In genomic region chr10:19781365-19781764, GRCm38 (mm10) we compare ENCODE assay signal across 8 mouse cellular contexts.
A peak's percentile ranks its signal among the peaks of the same experiment; 100 is the strongest.
DNase-seq lines count a peak whose midpoint lies in the region; ATAC-seq lines count a peak whose summit lies in the region.

No protein-coding gene starts in this region.

- peak; percentile 19 to 38 for DNase-seq in cerebellum, postnatal 25 days
- DNase-seq in cerebellum, adult 11-12 months, result no peak
- DNase-seq in layer of hippocampus, postnatal 10 days (ENCODE audit: low spot score in 2 of 2), result peak; percentile 17 to 25
- DNase-seq in layer of hippocampus, adult 9-10 months (ENCODE audit: low spot score), result no peak
- DNase-seq in NIH3T3 (ENCODE audit: low read depth) (peak; percentile 31), MN1 (ENCODE audit: low spot score) (no peak)
- DNase-seq in spleen, adult 12 weeks (ENCODE audit: low spot score), result peak; percentile 30

- ATAC-seq in hematopoietic stem cell, adult 5-6 weeks (replicated peaks in 1 of 2; ENCODE audit: insufficient read depth in 1 of 2, low FRiP score in 2 of 2, low TSS enrichment in 1 of 2, low read depth in 1 of 2, poor library complexity in 2 of 2, severe bottlenecking in 2 of 2), result peak; percentile 17 to 62; a peak in 2 of 4 replicates

Comparison
In these comparisons a context has a peak if more than half of its experiments do, and no peak if none do; other contexts are left out.
1. DNase-seq: peak in cerebellum, postnatal 25 days (2 of 2), layer of hippocampus, postnatal 10 days (2 of 2), NIH3T3 (single experiment) and spleen, adult 12 weeks (single experiment); none in cerebellum, adult 11-12 months (single experiment), layer of hippocampus, adult 9-10 months (single experiment) and MN1 (single experiment).